Mouse (Mus musculus) CH12.LX (cell line): ENCODE data around the gene Mgat5b. TPM values are rescaled to one million over a fixed set of nuclear protein-coding genes. Genes with fewer than 3 reads are reported as not detected.

ENCODE experiments used
- DNase-seq: peaks from one replicate; pipeline ENCODE4 v3.0.0-alpha.2; 2013; ENCODE audit errors: extremely low read depth
- H3K27ac ChIP-seq: 2 replicates; pipeline ENCODE4 v1.5.1; 2012; ENCODE audit warnings: low read depth, mild to moderate bottlenecking, control low read depth, moderate library complexity; ENCODE audit not compliant: insufficient read depth
- H3K27me3 ChIP-seq: replicated peaks from 2 replicates; pipeline ENCODE3; 2012; ENCODE audit warnings: inconsistent platforms
- H3K36me3 ChIP-seq, 2 experiments: replicated peaks in 1 of 2; 2 replicates each; pipeline versions ENCODE3 to v1.6.1; 2012; ENCODE audit warnings: inconsistent platforms in 1 of 2, low read length in 1 of 2, mild to moderate bottlenecking in 1 of 2, mixed read lengths in 1 of 2, moderate library complexity in 1 of 2; ENCODE audit not compliant: control insufficient read depth in 1 of 2, insufficient read depth in 1 of 2
- H3K4me1 ChIP-seq, 2 experiments: 2 replicates each; pipeline ENCODE4 v1.6.1; 2012; ENCODE audit warnings: inconsistent platforms in 1 of 2, moderate library complexity in 1 of 2; ENCODE audit not compliant: insufficient read depth in 2 of 2, control insufficient read depth in 1 of 2
- H3K4me2 ChIP-seq: 2 replicates; pipeline ENCODE4 v1.6.1; 2012; ENCODE audit warnings: low read depth, mild to moderate bottlenecking, control low read depth; ENCODE audit not compliant: poor library complexity, insufficient read depth, severe bottlenecking
- H3K4me3 ChIP-seq, 3 experiments: fragments of 150-350 bp in 1 of 3; sonication (generic) in 1 of 3; replicated peaks in 1 of 3; 2 replicates each; pipeline versions ENCODE3 to v1.5.1; 2011 to 2012; ENCODE audit warnings: low read depth in 2 of 3, low read length in 2 of 3, mild to moderate bottlenecking in 2 of 3, moderate library complexity in 2 of 3, control low read depth in 1 of 3, improper control_type of control experiment in 1 of 3, inconsistent platforms in 1 of 3, mixed read lengths in 1 of 3; ENCODE audit not compliant: poor library complexity in 1 of 3
- H3K79me2 ChIP-seq: replicated peaks from 2 replicates; pipeline ENCODE4 v1.6.1; 2012; ENCODE audit warnings: mild to moderate bottlenecking, moderate library complexity; ENCODE audit not compliant: control insufficient read depth, poor library complexity, insufficient read depth, severe bottlenecking; ENCODE audit errors: extremely low read depth
- H3K9ac ChIP-seq: 2 replicates; pipeline ENCODE4 v1.6.1; 2012; ENCODE audit warnings: low read depth, mild to moderate bottlenecking, control low read depth, moderate library complexity; ENCODE audit not compliant: insufficient read depth
- H3K9me3 ChIP-seq: replicated peaks from 2 replicates; pipeline ENCODE3; 2012; ENCODE audit warnings: low read length, inconsistent platforms, mixed read lengths
- BHLHE40 ChIP-seq: IDR thresholded peaks from 2 replicates; pipeline ENCODE4 v1.6.1; 2011; ENCODE audit warnings: mild to moderate bottlenecking, low read depth, low read length, improper control_type of control experiment
- CHD1 ChIP-seq: IDR thresholded peaks from 2 replicates; pipeline ENCODE4 v1.6.1; 2012; ENCODE audit warnings: low read depth, low read length, improper control_type of control experiment, inconsistent platforms
- E2F4 ChIP-seq: IDR thresholded peaks from 2 replicates; pipeline ENCODE4 v1.6.1; 2011; ENCODE audit warnings: low read depth, low read length, improper control_type of control experiment; ENCODE audit not compliant: insufficient replicate concordance
- EP300 ChIP-seq: IDR thresholded peaks from 2 replicates; pipeline ENCODE4 v1.6.1; 2011; ENCODE audit warnings: low read length, improper control_type of control experiment
- ETS1 ChIP-seq: conservative IDR thresholded peaks from 2 replicates; pipeline ENCODE4 v1.6.1; 2012; ENCODE audit warnings: low read depth, mild to moderate bottlenecking, inconsistent platforms, low read length, improper control_type of control experiment, moderate library complexity
- GABPA ChIP-seq: IDR thresholded peaks from 2 replicates; pipeline ENCODE4 v1.6.1; 2012; ENCODE audit warnings: low read depth, low read length, improper control_type of control experiment, inconsistent platforms; ENCODE audit not compliant: insufficient replicate concordance
- JUN ChIP-seq: IDR thresholded peaks from 2 replicates; pipeline ENCODE4 v1.6.1; 2011; ENCODE audit warnings: low read depth, mild to moderate bottlenecking, low read length, improper control_type of control experiment, moderate library complexity; ENCODE audit not compliant: insufficient read depth
- KAT2A ChIP-seq: IDR thresholded peaks from 2 replicates; pipeline ENCODE4 v1.6.1; 2012; ENCODE audit warnings: low read length, improper control_type of control experiment, inconsistent platforms; ENCODE audit not compliant: insufficient replicate concordance
- MAFK ChIP-seq: IDR thresholded peaks from 2 replicates; pipeline ENCODE4 v1.6.1; 2011; ENCODE audit warnings: low read length, improper control_type of control experiment; ENCODE audit not compliant: insufficient replicate concordance
- MXI1 ChIP-seq: IDR thresholded peaks from 2 replicates; pipeline ENCODE4 v1.6.1; 2011; ENCODE audit warnings: mild to moderate bottlenecking, low read depth, low read length, improper control_type of control experiment
- NELFE ChIP-seq: IDR thresholded peaks from 2 replicates; pipeline ENCODE4 v1.6.1; 2011; ENCODE audit warnings: low read depth, low read length, improper control_type of control experiment
- NRF1 ChIP-seq: IDR thresholded peaks from 2 replicates; pipeline ENCODE4 v1.6.1; 2014; ENCODE audit warnings: low read depth, mild to moderate bottlenecking, inconsistent platforms, low read length, improper control_type of control experiment, moderate library complexity
- PAX5 ChIP-seq: IDR thresholded peaks from 2 replicates; pipeline ENCODE4 v1.6.1; 2012; ENCODE audit warnings: low read length, inconsistent platforms, mixed read lengths
- POLR2A ChIP-seq: IDR thresholded peaks from 2 replicates; pipeline ENCODE4 v1.6.1; 2011; ENCODE audit warnings: low read depth, mild to moderate bottlenecking, improper control_type of control experiment, low read length
- POLR2AphosphoS2 ChIP-seq: IDR thresholded peaks from 2 replicates; pipeline ENCODE4 v1.6.1; 2011; ENCODE audit warnings: low read depth, low read length, improper control_type of control experiment
- SIN3A ChIP-seq: IDR thresholded peaks from 2 replicates; pipeline ENCODE4 v1.6.1; 2012; ENCODE audit warnings: low read length, improper control_type of control experiment, inconsistent platforms
- SMC3 ChIP-seq: IDR thresholded peaks from 2 replicates; pipeline ENCODE4 v1.6.1; 2011; ENCODE audit warnings: low read depth, low read length, improper control_type of control experiment
- TBP ChIP-seq: conservative IDR thresholded peaks from 2 replicates; pipeline ENCODE4 v1.6.1; 2011; ENCODE audit warnings: low read depth, low read length, improper control_type of control experiment
- UBTF ChIP-seq: IDR thresholded peaks from 2 replicates; pipeline ENCODE4 v1.6.1; 2012; ENCODE audit warnings: low read depth, mild to moderate bottlenecking, inconsistent platforms, low read length, improper control_type of control experiment, moderate library complexity
- USF2 ChIP-seq: conservative IDR thresholded peaks from 2 replicates; pipeline ENCODE4 v1.6.1; 2011; ENCODE audit warnings: low read depth, low read length, improper control_type of control experiment
- ZC3H11A ChIP-seq: IDR thresholded peaks from 2 replicates; pipeline ENCODE4 v1.6.1; 2012; ENCODE audit warnings: low read depth, mild to moderate bottlenecking, inconsistent platforms, low read length, improper control_type of control experiment
- dilution Hi-C: fragments of 300-500 bp; cut with MboI; formaldehyde crosslinking; loops from 2 replicates; pipeline ENCODE4 v1.14.3; 2020; ENCODE audit warnings: low sequenced_read_pairs; ENCODE audit not compliant: extremely low pct_unique_long_range_greater_than_20kb, extremely low pct_ligation_motif_present
- in situ Hi-C: fragments of 300-500 bp; cut with MboI; formaldehyde crosslinking; loops from 3 replicates; pipeline ENCODE4 v1.14.3; 2019; ENCODE audit warnings: low sequenced_read_pairs, low pct_ligation_motif_present, low pct_unique_long_range_greater_than_20kb, mixed read lengths
- polyA plus RNA-seq: library from polyadenylated mRNA; unstranded; fragments of >175 nt; gene quantifications from 2 replicates; pipeline ENCODE4 v1.2.1, GENCODE M21; 2012; ENCODE audit warnings: low read depth; ENCODE audit not compliant: insufficient read length
- total RNA-seq, 2 experiments: library from RNA; depleted of rRNA; stranded (reverse); fragments of 300-350 nt in 1 of 2; fragments of >200 nt in 1 of 2; gene quantifications; 2 replicates each; pipeline ENCODE4 v1.2.3; 2012 to 2014

Gene Mgat5b
- total and polyA plus RNA-seq, 3 experiments = not detected

GRCm38 (mm10) chr11:116881440-116881839 is 37.2 kb upstream of the Mgat5b start:
- in situ Hi-C loops = loop anchor here (10.0 kb wide), 1 partner anchor 293 kb away; no protein-coding TSS in a partner anchor
- DNase-seq = no peak
- peaks cover 5 to 13% of the 10 kb centered on the region in 2 experiments; a peak in 3 of 4 replicates for H3K4me1 ChIP-seq
- dilution Hi-C loops = no loop called here
- no peak overlapping the region for H3K9ac ChIP-seq
- H3K36me3 ChIP-seq = no peaks in the 10 kb centered on the region
- H3K4me2 ChIP-seq = no peak overlapping the region
- H3K4me3 ChIP-seq = no peak overlapping the region
- H3K27me3 ChIP-seq = peaks cover 14% of the 10 kb centered on the region
- no peaks in the 10 kb centered on the region for H3K79me2 ChIP-seq
- no peak overlapping the region for H3K27ac ChIP-seq
- TF ChIP-seq UBTF = no peak
- no peak for TF ChIP-seq MXI1
- no peak for TF ChIP-seq ETS1
- TF ChIP-seq EP300 = no peak
- TF ChIP-seq POLR2A = no peak
- no peaks in the 10 kb centered on the region for H3K9me3 ChIP-seq

- DNase-seq = no peak
- H3K36me3 ChIP-seq = no peaks in the 10 kb centered on the region
- peaks cover 23% of the 10 kb centered on the region for H3K27me3 ChIP-seq
- peaks cover 5 to 13% of the 10 kb centered on the region in 2 experiments; a peak in 3 of 4 replicates for H3K4me1 ChIP-seq
- dilution Hi-C loops (no loop called here), in situ Hi-C loops (loop anchor here (10.0 kb wide), 1 partner anchor 292 kb away; no protein-coding TSS in a partner anchor)
- H3K4me2 ChIP-seq = no peak overlapping the region
- no peak overlapping the region for H3K27ac ChIP-seq
- H3K4me3 ChIP-seq = no peak overlapping the region
- no peaks in the 10 kb centered on the region for H3K9me3 ChIP-seq
- no peak overlapping the region for H3K9ac ChIP-seq
- no peak for TF ChIP-seq NRF1
- TF ChIP-seq MXI1 = no peak
- TF ChIP-seq ZC3H11A = no peak
- TF ChIP-seq EP300 = no peak
- no peak for TF ChIP-seq PAX5
- TF ChIP-seq POLR2A = no peak
- TF ChIP-seq USF2 = no peak
- no peak for TF ChIP-seq SIN3A
- no peak for TF ChIP-seq JUN
- no peak for TF ChIP-seq TBP
- no peak for TF ChIP-seq ETS1
- TF ChIP-seq GABPA = no peak
- TF ChIP-seq E2F4 = no peak
- TF ChIP-seq SMC3 = no peak
- no peak for TF ChIP-seq NELFE
- TF ChIP-seq KAT2A = no peak
- no peak for TF ChIP-seq CHD1
- no peak for TF ChIP-seq MAFK
- no peak for TF ChIP-seq POLR2AphosphoS2
- no peak for TF ChIP-seq BHLHE40
- TF ChIP-seq, all 38 proteins: peak for 0
- no peaks in the 10 kb centered on the region for H3K79me2 ChIP-seq
These were observed 36.2 kb upstream of the Mgat5b start for GRCm38 (mm10) chr11:116882446-116882845.
